ENCODE assay signal across 21 mouse cellular contexts in genomic region chr1:77432489-77432888, GRCm38 (mm10).
"Had no signal": no experiment of that assay in that cellular context is flagged by ENCODE, and none has a peak within 500 bp of the region (broad histone marks: within the 10 kb centered on the region; RNA-seq: fewer than 3 reads in every experiment).

No protein-coding gene starts in this region.

- H3K9ac ChIP-seq: liver, embryonic 14.5 days; lung, embryonic 14.5 days; midbrain, embryonic 12.5 days; neural tube, embryonic 13.5 days; neural tube, embryonic 15.5 days had no signal

- H3K36me3 ChIP-seq: midbrain, embryonic 10.5 days; midbrain, embryonic 12.5 days; neural tube, embryonic 13.5 days; neural tube, embryonic 15.5 days had no signal

- H3K4me1 ChIP-seq: megakaryocyte, embryonic 14.5 days had no signal

- H3K9me3 ChIP-seq: midbrain, embryonic 10.5 days; midbrain, embryonic 12.5 days; neural tube, embryonic 13.5 days; neural tube, embryonic 15.5 days had no signal

- H3K4me3 ChIP-seq: megakaryocyte, embryonic 14.5 days; midbrain, embryonic 10.5 days; midbrain, embryonic 12.5 days; myocyte; neural tube, embryonic 13.5 days; neural tube, embryonic 15.5 days had no signal

- H3K4me2 ChIP-seq: lung, embryonic 14.5 days; midbrain, embryonic 12.5 days; neural tube, embryonic 13.5 days; neural tube, embryonic 15.5 days had no signal

- H3K27ac ChIP-seq: liver, embryonic 14.5 days; macrophage; midbrain, embryonic 10.5 days; midbrain, embryonic 12.5 days; neural tube, embryonic 13.5 days; neural tube, embryonic 15.5 days had no signal

- DNase-seq: lung, adult 18-20 months; lung, embryonic 14.5 days; lung, postnatal 10 days; midbrain, embryonic 14.5 days; retina, postnatal 1 day; right cerebral cortex, adult 18-20 months; right cerebral cortex, postnatal 25 days; right cerebral cortex, postnatal 4 days; spleen, adult 18-20 months; thymus, adult 18-20 months; thymus, postnatal 14 days; thymus, postnatal 36 days had no signal

- H3K27me3 ChIP-seq: megakaryocyte, embryonic 14.5 days; midbrain, embryonic 12.5 days; neural tube, embryonic 13.5 days; neural tube, embryonic 15.5 days had no signal

- ATAC-seq: midbrain, embryonic 16.5 days had no signal
